Mouse (Mus musculus) T-helper 1 cell (primary cell): Measurements from ENCODE around the gene Capn13.

ENCODE experiments used
- in situ Hi-C: fragments of 300-600 bp; cut with MboI, MseI; formaldehyde crosslinking; loops from one replicate; pipeline ENCODE4 v1.15.1; 2025; ENCODE audit warnings: high pct_unique_total_duplicates

Gene Capn13

DNA sequence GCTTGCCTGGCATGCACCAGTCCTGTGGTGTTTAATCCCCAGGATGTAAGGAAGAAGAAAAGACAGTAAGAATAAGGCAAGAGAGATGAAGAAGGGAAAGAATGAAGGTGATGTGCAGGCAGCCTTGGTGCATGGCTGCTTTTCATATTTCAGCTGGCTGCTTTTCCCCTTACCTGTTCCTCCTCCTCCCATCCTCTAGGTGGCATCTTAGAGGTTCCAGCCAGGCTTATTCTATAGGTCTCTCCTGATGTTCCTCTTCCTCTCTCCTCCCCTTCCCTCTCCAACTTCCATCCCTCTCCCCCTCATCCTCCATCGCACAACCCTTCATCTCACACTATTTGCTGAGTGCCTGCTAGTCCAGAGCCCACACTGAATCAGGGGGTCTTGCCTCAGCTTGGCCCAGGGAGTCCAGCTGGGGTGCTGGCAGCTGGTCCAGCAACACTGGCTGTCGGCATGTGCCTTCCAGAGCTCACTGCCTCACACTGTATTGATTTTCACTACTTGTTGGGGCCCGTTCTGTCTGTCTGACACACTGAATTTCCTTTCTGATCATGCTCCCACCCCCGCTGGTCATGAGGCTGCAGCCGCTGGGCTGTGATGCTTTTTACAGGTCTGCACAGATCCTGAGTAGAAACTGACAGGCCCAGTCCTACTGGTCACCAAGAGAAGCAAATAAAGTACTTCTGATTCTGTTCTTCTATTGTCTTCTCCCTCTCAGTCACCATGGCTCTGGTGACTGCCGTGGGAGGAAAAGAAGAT, 56.9 kb downstream of the Capn13 start:
- in situ Hi-C loops: no loop called here

DNA sequence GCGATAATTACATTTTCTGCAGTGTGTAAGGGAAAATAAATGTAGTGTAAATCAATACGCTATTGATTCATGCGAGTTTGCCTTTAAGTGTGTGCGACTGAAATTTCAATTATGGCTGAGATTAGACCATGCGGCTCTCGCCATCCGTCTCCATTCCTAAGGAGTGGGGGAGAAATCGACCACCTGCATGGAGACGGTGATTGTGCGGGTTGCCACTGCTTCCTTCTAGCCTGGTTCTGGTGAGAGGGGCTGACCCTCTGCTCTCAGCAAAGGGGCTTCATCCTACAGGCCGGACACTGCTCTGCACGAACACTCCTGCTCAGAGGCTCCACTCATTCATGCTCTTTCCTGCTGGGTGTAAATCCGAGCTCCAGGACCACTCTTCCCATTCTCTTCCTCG, 58.0 kb downstream of the Capn13 start:
- in situ Hi-C loops: no loop called here

DNA sequence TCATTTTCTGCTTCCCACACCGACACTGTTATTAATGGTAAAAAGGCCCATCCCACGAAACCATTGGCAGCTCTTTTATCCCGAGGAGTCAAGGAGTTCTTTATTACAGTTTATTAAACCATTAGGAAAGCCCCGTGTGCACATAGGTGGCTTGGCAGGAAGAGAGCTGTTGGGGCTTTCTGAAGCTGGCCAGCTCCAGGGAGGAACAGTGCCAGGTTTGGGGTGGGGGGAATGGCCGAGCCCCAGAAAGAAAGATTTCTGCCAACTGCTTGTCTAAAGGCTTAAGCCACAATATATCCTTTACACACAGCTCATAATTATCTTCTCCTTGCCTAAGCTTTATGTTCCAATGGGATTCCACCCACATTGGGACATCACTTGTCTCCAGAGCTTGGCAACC, 71.6 kb downstream of the Capn13 start:
- in situ Hi-C loops: no loop called here

DNA sequence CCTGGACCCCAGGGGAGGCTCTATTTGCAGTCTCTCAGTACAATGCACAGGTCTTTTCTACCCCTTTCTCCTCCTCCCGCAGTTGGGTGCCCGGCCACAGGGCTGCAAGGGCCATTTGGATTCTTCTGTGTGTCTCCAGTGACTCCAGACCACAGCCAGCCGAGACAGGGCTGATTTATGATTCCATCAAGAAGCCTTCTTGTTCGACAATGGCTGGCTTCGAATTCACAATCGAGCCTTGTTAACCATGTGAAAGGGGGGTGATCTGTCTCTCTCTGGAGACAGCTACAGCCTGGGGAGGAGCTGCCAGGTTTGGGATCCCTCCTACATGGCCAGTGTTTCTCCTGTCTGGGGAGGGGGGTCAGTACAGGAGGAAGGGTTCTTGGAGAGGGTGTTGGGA, 75.4 kb downstream of the Capn13 start:
- in situ Hi-C loops: no loop called here

DNA sequence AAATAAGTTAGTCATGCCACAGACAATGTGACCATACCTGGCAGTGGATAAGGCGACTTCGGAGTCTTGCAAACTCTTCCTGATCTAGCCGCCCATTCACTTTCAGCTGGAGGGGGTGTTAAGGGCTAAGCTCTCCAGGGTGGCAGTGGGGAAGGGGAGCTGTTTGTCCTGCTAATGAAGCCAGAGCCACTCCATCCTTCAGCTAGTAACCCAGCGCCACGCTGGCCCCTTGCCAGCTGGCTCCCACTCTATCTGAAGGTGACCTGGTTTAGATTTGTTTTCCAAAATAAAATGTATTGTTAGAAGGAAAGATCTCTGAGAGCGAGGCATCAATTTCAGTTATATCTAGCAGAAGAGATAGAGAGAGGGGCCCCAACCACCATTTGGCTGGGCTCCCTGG, 75.9 kb downstream of the Capn13 start:
- in situ Hi-C loops: no loop called here

DNA sequence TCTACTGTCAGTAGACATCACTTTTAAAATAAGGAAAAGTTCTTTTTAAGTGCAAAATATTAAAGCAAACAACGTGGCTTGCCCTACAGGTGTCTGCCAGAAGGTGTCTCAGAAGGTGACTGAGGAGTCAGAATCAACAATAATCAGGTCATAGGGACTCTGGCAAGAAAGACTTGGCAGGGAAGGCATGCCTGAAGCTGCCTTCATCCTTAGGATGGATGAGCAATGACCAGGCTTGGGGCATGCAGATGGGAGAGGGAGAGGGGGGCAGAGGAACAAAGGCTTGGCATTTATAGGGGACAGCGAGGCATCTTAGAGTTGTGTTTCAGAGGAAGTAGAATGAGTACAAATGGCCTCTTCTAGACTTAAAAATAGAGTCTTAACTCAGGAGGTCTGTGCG, 76.7 kb downstream of the Capn13 start:
- in situ Hi-C loops: no loop called here

DNA sequence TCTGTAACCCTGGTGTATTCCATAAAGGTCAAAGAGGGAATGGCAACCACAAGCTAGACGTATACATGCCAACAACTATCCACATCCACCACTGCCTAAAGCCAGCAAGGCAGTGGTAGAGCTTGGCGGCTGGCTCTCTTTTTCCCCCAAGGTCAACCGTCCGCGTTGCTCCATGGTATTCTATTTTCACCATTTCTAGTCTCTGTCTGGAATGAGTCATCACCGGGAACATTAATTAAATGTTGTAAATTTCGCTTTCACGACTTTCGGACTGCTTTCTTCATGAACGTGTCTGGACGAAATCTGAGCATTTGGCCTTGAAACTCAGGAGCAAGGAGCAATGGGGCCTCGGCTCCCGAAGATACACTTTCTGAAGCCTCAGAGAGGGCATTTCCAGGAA, 85.9 kb downstream of the Capn13 start:
- in situ Hi-C loops: loop anchor here (10.0 kb wide), 1 partner anchor 240 kb away; no protein-coding TSS in a partner anchor

DNA sequence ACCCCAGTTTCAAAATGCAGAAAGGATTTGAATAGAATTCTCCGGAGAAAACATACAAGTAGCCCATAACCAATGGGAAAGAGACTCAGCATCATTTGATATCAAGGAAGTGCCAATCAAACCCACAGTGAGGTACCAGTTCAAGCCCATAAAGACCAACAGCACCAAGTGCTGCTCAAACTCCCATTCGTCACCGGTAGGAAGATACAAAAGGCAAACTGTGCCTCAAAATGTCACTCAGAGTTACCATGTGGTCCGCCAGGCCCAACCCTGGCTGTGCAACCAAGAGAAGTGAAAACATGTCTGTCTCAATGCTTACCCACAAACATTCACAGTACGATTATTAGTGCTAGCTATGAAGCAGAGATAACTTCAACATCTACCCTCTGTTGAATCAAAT, 89.2 kb downstream of the Capn13 start:
- in situ Hi-C loops: loop anchor here (10.0 kb wide), 1 partner anchor 243 kb away; no protein-coding TSS in a partner anchor

DNA sequence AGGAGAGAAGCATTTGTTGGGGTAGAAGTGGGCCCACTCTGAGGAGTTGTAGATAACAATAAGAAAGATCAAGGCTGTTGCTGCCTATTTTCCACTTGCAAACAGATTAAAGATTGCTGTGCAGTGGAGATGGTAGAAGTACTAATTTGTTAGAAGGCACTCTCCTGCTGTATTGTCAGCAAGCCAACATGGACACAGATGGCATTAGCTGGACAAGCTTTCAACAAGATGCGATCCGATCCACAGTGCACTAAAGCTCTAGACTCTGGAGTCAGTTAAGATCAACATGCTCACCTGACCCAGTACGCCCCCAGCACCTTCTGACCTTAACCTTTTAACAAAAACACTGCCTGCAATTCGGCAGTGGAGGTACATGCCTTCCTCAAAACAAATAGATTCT, 92.0 kb downstream of the Capn13 start:
- in situ Hi-C loops: loop anchor here (5.0 kb wide), 3 partner anchors 79 to 574 kb away; no protein-coding TSS in a partner anchor

DNA sequence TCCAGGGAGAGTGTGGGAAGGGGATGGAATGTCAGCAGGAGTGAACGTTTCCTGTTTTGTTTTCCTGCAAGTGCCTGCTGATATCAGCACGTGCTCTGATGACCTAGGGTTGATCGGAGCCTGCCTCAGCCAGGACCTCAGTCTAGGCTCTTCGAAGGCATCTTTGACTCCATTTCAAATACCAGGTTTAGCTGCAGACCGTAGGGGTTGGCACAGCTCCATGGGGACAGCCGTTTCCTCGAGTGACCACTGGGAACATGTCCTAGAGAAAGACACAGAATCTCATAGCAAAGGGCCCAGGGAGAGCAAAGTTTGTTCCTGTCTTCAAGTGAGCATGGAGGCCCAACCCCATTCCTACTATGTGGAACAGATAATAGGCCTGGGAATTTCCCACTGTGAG, 94.0 kb downstream of the Capn13 start:
- in situ Hi-C loops: loop anchor here (5.0 kb wide), 3 partner anchors 81 to 576 kb away; no protein-coding TSS in a partner anchor

DNA sequence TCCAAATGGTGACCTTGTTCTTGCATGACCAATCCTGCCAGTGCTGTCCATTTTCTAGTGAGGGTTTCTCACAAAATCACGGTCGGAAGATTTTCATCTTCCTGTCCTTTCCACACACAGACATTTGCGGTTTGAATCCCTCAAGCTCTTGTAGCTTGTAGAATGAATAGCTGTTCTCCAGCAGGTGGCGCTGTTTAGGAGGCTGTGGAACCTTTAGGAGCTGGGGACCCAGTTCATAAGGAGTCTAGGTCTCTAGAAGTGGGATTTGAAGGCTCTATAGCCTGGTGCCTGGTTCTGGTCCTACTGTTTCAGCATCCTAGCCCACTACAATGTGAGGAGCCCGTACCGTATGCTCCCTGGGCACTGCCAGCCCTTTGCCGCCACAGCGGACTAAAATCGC, 95.0 kb downstream of the Capn13 start:
- in situ Hi-C loops: loop anchor here (5.0 kb wide), 3 partner anchors 82 to 577 kb away; no protein-coding TSS in a partner anchor

DNA sequence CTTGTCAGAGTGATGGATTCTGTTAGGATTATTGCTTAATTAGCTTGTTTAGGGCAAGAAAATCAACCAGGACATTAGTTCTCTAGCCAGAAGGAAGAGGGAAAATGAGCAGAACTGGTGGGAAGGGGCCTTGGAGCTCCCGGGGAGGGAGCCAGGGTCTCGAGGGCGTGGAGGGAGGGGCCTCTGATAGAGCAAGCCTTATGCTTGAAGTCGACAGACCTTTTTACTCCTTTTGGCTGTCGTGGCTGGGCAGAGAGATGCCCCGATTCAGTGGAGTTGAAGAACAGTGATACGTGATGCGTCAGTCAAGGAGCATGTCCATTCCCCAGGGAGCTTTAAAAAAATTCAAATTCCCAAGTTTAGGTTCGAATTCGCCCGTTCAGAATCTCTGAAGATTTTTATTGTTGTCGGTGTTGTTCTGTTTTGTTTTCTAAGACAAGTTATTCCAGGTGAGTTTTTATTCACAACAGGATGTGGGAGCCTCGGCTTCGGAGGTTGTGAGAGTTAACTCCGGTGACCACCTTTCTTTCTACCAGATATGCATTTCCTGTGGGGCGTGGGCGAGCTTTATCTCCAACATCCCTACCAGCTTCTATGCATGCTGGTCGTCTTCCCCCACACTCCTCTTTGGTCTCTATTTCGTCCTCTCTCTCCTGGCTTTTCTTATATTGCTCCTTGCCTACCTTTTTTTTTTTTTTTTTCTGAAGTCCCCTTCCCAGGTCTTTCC, 96.4 kb downstream of the Capn13 start:
- in situ Hi-C loops: no loop called here

DNA sequence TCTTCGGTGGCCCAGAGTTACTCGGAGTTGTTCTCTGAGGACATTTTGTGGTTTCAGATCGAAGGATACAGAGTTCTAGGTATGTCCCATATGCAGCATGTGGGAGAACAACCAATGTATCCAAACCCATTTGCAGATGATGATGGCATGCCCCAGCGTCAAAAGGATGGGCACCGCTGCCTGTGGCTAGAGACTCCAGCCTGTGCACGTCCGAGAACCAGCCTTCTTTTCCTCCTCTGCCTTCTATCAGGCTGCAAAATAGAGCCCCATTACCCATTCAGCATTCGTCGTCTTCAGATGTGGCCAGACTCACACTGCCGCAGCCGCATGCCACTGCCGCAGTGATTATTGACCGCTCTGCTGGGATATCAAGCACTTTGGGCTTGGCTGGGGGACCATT, 97.0 kb downstream of the Capn13 start:
- in situ Hi-C loops: no loop called here

DNA sequence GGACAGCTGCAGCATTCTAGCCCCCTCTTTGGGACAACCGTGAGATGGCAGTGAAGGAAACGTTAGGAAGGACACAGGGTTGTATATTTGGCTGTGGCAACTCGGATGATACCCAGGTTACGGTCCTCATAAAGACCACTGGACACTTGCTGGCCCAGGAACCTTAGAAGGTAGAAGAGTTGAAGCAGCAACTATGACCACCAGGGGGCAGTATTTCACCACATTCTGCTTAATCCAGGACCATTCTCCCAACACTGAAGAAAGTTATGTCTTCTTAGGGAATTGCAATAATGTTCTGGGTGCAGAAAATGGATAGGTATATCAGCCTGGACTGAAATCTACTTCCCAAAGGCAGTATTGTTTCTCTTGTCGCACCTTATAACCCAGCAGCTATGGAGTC, 97.4 kb downstream of the Capn13 start:
- in situ Hi-C loops: no loop called here

DNA sequence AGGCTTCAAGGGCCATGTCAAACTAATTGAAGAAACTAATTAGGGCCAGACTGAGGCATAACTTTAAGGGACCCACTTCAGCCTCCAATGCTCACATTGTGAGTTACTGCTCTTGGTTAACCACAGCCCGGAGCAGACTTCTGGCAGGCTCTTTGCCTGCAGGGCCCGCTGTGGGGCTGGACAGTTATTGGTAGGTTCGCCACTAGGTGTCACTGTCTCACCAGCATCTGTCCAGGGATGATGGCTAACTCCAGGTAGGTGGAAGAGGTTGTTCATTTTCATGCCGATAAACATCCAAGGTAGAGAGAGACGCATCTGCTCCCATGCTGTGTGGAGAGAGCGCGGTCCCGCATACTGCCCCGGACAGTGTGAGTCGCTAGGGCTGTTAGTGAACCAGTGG, 98.6 kb downstream of the Capn13 start:
- in situ Hi-C loops: no loop called here

DNA sequence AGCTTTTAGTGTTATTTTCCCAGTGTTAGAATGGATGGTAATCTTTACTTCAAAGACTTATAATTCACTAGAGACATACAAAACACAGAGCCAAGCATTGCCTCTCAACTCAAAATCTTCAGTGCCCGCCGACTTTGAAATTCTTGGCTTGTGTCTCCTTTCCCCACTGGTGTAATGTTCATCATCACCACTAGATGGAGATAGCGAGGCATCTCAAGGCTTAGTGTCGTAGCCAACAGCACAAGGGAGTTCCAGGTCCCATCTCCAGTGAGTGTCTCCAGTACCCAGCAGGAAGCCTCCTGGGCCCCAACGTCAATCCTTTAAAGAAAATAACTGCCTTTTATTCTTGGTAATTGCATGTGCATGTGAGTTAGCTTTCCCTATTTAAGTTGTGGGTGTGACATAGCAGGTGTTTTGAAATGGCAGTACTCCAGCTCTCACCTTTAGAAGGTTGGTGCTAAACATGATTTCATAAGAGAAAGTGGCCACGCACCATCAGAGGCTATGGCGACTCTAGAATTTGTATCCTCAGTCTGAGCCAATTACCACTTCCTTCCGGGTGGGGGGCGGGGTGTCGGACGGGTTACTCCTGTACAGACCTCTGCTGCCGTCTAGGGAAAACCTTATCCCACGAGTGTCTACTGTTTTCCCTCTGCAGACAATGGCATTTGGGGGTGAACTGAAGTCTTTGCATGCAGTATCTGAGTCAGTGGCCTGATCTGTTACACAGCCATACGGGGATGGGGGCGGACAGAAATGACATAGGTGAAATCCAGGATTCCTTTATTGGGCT, 99.2 kb downstream of the Capn13 start:
- in situ Hi-C loops: no loop called here

DNA sequence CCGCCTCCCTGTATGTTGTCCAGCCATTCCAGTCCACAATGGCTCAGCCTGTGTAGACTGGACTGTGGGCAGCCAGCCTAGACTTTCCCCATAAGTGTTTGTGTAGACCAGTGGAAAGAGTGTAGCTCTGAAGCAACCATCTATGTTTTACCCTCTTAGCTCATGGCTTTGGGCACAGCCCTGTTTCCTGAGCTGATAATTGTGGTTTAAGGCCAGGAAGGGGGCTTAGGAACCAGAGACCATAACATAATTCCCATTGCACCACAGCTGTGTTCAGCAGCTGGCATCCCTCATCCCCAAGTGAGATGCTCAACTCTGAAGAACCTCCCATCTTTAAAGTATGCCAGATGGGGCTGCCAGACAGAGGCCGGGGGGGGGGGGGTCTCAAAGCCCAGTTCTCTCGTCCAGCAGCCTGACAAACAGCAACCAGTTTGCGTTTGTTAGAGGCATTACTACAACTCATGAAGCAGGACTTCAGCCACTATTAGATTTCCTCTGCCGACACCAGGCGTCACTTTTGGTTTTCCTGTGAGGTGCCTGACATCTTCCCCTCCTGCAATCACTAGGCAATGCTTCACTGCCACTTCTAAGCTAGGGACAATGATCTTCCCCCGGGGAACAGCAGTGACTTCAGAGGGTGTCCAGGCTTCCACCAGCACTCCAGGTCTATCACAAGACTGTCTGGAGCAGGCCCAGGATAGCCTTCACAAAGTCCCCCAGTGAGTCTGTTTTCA, 100.4 kb downstream of the Capn13 start:
- in situ Hi-C loops: no loop called here

DNA sequence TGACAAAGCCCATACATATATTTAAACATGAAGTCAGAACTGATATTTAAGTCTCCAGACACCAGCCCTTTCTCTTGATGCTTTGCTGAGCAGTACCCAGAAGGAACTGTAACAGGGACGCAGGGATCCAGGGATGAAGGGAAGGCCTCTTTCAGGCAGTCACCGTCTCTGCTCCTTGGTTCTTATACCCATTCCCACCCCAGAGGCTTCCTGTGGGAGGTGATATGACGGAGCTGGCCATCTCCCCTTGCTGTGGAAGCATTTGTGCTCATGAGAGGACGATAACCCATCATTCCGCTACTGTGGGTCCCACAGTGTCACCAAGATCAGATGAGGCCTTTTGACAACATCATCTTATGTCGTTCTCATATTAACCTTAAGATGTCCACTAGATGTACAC, 101.7 kb downstream of the Capn13 start:
- in situ Hi-C loops: loop anchor here (25.0 kb wide), 1 partner anchor 437 kb away; no protein-coding TSS in a partner anchor

DNA sequence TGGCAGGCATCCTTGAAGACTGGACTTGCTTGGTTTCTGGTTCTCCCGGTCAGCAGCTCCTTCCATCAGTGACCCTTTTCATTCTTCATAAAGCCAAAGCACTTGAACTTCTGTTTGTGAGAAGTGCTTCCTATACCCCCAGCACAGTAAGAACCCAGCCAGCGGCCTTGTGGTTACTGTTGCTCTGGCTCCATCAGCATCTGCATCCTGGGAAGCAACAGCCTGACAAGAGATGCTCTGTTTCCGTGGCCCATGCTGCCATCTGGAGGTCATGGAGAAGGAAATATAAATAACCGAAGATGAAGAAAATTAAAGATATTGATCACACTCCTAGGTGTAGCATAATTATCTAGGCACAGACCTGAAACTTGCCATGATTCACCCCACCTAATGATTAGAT, 103.8 kb downstream of the Capn13 start:
- in situ Hi-C loops: loop anchor here (25.0 kb wide), 1 partner anchor 435 kb away; no protein-coding TSS in a partner anchor

DNA sequence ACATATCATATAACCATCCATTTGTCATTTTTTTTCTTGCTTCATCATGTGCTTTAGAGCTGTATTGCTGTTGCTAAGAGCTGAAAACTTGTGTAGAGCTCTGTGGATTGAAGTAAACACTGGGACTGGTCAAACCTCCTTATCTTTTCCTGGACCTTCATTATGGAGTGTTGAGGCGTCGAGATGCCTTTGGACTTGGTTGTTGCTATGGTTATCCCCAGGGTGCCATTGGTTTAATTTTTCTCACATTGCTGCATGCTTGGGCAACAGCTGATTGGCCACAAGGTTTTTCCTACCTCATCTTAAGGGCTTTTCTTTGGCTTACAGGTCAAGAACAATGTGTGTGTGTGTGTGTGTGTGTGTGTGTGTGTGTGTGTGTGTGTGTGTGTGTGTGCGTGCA, 107.4 kb downstream of the Capn13 start:
- in situ Hi-C loops: loop anchor here (25.0 kb wide), 1 partner anchor 431 kb away; no protein-coding TSS in a partner anchor

DNA sequence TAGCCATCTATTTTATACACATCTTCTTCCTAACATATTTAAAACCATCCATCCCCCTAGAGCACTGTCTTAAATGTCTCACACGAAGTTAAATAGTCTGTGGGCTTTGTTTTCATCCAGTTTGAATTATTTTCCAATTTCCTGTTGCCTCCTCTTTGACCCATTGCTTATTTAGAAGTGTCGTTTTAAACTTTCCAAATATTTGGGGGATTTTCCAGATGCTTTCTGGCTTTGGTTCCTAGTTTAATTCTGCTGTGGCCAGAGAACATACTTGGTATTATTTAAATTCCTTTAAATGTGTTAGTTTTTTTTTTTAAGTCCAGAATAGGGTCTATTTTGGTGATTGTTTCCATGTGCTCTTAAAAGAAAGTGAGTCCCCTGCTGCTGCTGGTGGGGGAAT, 116.4 kb downstream of the Capn13 start:
- in situ Hi-C loops: loop anchor here (5.0 to 25.0 kb wide), 2 partner anchors 87 to 422 kb away; no protein-coding TSS in a partner anchor
